Mouse (Mus musculus) neural tube, postnatal 0 days (tissue): Measurements from ENCODE around the gene Bst1. TPM values are rescaled to one million over a fixed set of nuclear protein-coding genes. Genes with fewer than 3 reads are reported as not detected.

Source experiments
- polyA plus RNA-seq: library from polyadenylated mRNA; unstranded; fragments of >200 nt; fragmentation: Nextera tagmentation; extraction: Ambion mirVana; gene quantifications from 2 replicates; pipeline ENCODE4 v1.2.1, GENCODE M21; 2015

Bst1 gene
- 0.72 TPM in 1 of 2 replicates, not detected in the other for polyA plus RNA-seq

DNA sequence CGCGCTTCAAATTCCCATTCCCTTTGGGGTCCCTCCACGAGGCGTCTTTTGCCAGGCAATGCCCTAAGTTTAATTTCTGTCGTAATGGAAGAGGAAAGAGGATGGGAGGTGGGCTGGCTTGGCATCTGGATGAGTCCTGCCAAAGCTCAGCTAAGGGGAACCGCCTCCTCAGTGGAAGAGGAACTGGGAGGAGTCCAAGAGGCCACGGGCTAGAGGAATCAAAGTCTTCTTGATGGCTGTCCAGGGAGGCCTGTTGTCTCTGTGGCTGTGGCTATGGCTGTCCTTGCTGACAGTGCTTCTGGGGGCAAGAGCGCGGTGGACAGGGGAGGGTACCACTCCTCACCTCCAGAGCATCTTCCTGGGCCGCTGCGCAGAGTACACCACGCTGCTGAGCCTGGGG lies at the start of gene Bst1:
Gene Bst1 (plus strand): TSS at position 191 of the 400 bp plus-strand sequence.

DNA sequence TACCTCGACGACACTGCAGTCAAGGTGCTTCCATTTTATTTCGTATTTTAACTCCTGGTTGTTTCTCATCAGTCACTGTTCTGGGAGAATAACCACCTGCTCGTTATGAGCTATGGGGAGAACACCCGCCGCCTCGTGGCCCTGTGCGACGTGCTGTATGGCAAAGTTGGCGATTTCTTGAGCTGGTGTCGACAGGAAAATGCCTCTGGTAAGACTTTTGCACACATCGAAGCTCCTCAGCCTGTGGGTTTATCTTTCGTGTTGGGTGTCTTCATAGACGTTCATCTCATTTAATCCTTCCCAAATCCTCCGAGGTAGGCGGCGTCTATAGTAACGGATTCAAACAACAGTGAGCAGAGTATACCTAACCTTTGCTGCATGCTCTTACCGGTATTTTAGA lies 2.9 kb downstream of the Bst1 start, which contains the start of gene Fbxl5:
Gene Fbxl5 (minus strand): TSS at position 101 of the 400 bp plus-strand sequence.

DNA sequence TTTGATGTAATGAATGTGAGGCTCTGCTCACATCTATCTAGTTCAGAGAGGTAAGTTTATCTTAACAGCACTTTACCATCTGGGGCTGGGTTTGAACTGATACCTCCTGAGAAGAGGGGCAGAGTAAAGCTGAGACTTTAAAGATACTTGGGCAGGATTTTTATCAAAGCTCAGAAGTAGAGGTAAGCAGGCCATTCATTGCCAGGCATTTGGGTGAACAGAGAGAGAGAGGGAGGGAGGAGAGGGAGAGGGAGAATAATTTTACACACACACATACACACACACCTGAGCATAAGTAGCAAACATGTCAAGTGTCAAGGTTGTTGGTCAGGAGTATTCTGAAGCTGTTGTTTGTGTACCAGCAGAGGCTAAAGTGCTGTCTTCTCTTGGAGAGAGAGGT lies 49.6 kb downstream of the Bst1 start, which contains the start of gene Cd38:
Gene Cd38 (plus strand): TSS at position 301 of the 400 bp plus-strand sequence.

Other genes starting within 250 kb of the Bst1 start
- 7.2 and 8.1 TPM in 2 replicates for gene Cc2d2a, start 156.5 kb upstream of the Bst1 start, polyA plus RNA-seq
- 79.3 and 80.7 TPM in 2 replicates for gene Fbxl5, start 2.8 kb downstream of the Bst1 start, polyA plus RNA-seq
- 3.7 TPM in 2 replicates for gene Cd38, start 49.7 kb downstream of the Bst1 start, polyA plus RNA-seq
- gene Gm7879, start 94.3 kb downstream of the Bst1 start, polyA plus RNA-seq = not detected in 2 replicates
- 16.9 and 41.5 TPM in 2 replicates for gene Fgfbp1, start 162.9 kb downstream of the Bst1 start, polyA plus RNA-seq